Mouse (Mus musculus) kidney, embryonic 15.5 days (tissue): ENCODE data around the gene Gm28036. TPM values are rescaled to one million over a fixed set of nuclear protein-coding genes. Genes with fewer than 3 reads are reported as not detected.

ENCODE experiments used
- ATAC-seq: fragments of 200-750 bp; cut with Nextera tagmentation; replicated peaks from 2 replicates; pipeline ENCODE4 v1.8.0; 2017; ENCODE audit warnings: moderate TSS enrichment; ENCODE audit not compliant: low FRiP score
- H3K27ac ChIP-seq: fragments of 300-500 bp; sonication (generic); 2 replicates; pipeline ENCODE4 v1.5.1; 2015; ENCODE audit warnings: mild to moderate bottlenecking, inconsistent platforms
- H3K27me3 ChIP-seq: fragments of 300-500 bp; sonication (generic); 2 replicates; pipeline ENCODE4 v1.6.1; 2015; ENCODE audit warnings: inconsistent platforms
- H3K36me3 ChIP-seq: fragments of 300-500 bp; sonication (generic); 2 replicates; pipeline ENCODE4 v1.6.1; 2015; ENCODE audit warnings: inconsistent platforms
- H3K4me1 ChIP-seq: fragments of 300-500 bp; sonication (generic); 2 replicates; pipeline ENCODE4 v1.6.1; 2015; ENCODE audit warnings: inconsistent platforms
- H3K4me2 ChIP-seq: fragments of 300-500 bp; sonication (generic); 2 replicates; pipeline ENCODE4 v1.6.1; 2015; ENCODE audit warnings: moderate library complexity, mild to moderate bottlenecking, inconsistent platforms
- H3K4me3 ChIP-seq: fragments of 300-500 bp; sonication (generic); replicated peaks from 2 replicates; pipeline ENCODE4 v1.5.1; 2015; ENCODE audit warnings: mild to moderate bottlenecking, inconsistent platforms
- H3K9ac ChIP-seq: fragments of 300-500 bp; sonication (generic); 2 replicates; pipeline ENCODE4 v1.6.1; 2015; ENCODE audit warnings: mild to moderate bottlenecking, inconsistent platforms
- H3K9me3 ChIP-seq: fragments of 300-500 bp; sonication (generic); replicated peaks from 2 replicates; pipeline ENCODE4 v1.6.1; 2016; ENCODE audit warnings: inconsistent platforms
- WGBS: fragments of 180-500 bp; shearing (Covaris S2); methylation state at CpG from one replicate; pipeline ENCODE4 v1.1.7; 2015; ENCODE audit warnings: mixed read lengths; 5-methylcytosine and 5-hydroxymethylcytosine counted together
- polyA plus RNA-seq: library from polyadenylated mRNA; unstranded; fragments of >200 nt; fragmentation: Nextera tagmentation; extraction: Ambion mirVana; gene quantifications from 2 replicates; pipeline ENCODE4 v1.2.1, GENCODE M21; 2015

Gene Gm28036
- polyA plus RNA-seq, 1 experiment from 2014 or later: 19.4 TPM

DNA sequence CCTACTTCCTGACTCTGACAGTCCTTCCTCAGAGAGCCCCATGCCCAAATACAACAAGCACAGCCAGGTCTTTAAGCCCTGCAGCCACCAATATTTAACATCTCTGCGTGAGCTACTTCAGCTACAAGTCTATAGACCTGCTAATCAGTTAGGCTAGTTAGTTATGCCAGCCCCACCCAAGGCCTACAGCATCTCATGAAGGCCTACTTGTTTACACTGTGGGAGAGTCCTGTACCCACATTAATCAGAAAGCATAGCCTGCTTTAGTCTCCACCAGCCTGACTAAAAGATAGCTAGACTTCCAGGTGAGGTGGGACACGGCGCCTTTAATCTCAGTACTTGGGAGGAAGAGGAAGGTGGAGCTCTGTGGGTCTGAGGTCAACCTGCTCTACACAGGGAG lies 87.5 kb downstream of the Gm28036 start:
- Histone ChIP-seq H3K36me3 (no peaks in the 10 kb centered on the region), H3K4me1 (no peaks in the 10 kb centered on the region), H3K27me3 (no peaks in the 10 kb centered on the region), H3K27ac (no peak overlapping the region), H3K9me3 (no peaks in the 10 kb centered on the region), H3K4me2 (no peak overlapping the region), H3K4me3 (no peak overlapping the region), H3K9ac (no peak overlapping the region)
- no peak for ATAC-seq
- 92% methylated on average over 3 of the region's 3 CpGs for WGBS

DNA sequence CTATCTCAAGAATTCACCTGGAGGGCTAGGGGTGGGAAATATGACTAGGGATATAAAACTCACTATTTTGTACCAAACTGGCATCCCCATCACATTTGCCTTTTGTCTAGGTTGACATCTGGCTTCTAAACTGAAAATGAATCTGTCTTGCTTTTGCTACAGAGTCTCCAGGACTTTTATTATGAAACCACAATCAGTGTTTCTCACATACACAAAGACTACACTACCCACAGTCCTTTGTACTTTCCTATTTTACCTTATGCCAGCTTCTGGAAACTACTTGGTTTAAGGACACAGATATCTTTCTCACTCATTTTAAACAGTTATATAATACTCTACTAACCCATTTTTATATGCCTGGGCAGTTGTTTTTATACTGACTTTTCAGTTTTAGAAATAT lies 101.4 kb downstream of the Gm28036 start:
- Histone ChIP-seq H3K4me1 (no peaks in the 10 kb centered on the region), H3K36me3 (no peaks in the 10 kb centered on the region), H3K9ac (no peak overlapping the region), H3K9me3 (no peaks in the 10 kb centered on the region), H3K27ac (no peak overlapping the region), H3K27me3 (no peaks in the 10 kb centered on the region), H3K4me2 (no peak overlapping the region), H3K4me3 (no peak overlapping the region)
- no peak for ATAC-seq

Other genes starting within 250 kb of the Gm28036 start
- gene Uqcc1, start 196.8 kb downstream of the Gm28036 start, polyA plus RNA-seq: 66.6 and 81.7 TPM in 2 replicates
- not detected in 2 replicates for gene Gm15557, start 186.4 kb downstream of the Gm28036 start, polyA plus RNA-seq
- gene Gdf5, start 181.7 kb downstream of the Gm28036 start, polyA plus RNA-seq: 0.51 and 0.84 TPM in 2 replicates
- gene Cep250, start 170.6 kb downstream of the Gm28036 start, polyA plus RNA-seq: 21.9 and 24.4 TPM in 2 replicates
- 0.75 and 1.0 TPM in 2 replicates for gene 6430550D23Rik, start 119.1 kb downstream of the Gm28036 start, polyA plus RNA-seq
- gene Ergic3, start 119.0 kb downstream of the Gm28036 start, polyA plus RNA-seq: 212 and 240 TPM in 2 replicates
- 0.08 TPM in 1 of 2 replicates, not detected in the other for gene Fer1l4, start 74.1 kb downstream of the Gm28036 start, polyA plus RNA-seq
- gene Spag4, start 61.9 kb downstream of the Gm28036 start, polyA plus RNA-seq: 3.6 and 4.1 TPM in 2 replicates
- gene Cpne1, start 15.1 kb downstream of the Gm28036 start, polyA plus RNA-seq: 69.6 and 71.2 TPM in 2 replicates
- gene Rbm12, start 15.1 kb downstream of the Gm28036 start, polyA plus RNA-seq: 30.5 and 32.8 TPM in 2 replicates
- gene Romo1, start 16.9 kb upstream of the Gm28036 start, polyA plus RNA-seq: 406 and 428 TPM in 2 replicates
- 47.7 and 50.2 TPM in 2 replicates for gene Nfs1, start 17.1 kb upstream of the Gm28036 start, polyA plus RNA-seq
- gene Rbm39, start 53.1 kb upstream of the Gm28036 start, polyA plus RNA-seq: 653 and 664 TPM in 2 replicates
- 78.4 and 79.3 TPM in 2 replicates for gene Phf20, start 69.4 kb upstream of the Gm28036 start, polyA plus RNA-seq
- 6.3 TPM in 2 replicates for gene Cnbd2, start 185.2 kb upstream of the Gm28036 start, polyA plus RNA-seq
- gene Scand1, start 185.6 kb upstream of the Gm28036 start, polyA plus RNA-seq: 68.7 and 71.1 TPM in 2 replicates